Mouse (Mus musculus) liver (tissue): ENCODE results near the gene Mrpl11.
"Not testable (repeated sequence)": the region's sequence is repeated elsewhere in the genome, so short reads cannot be mapped to it uniquely, and the experiment has no call there.

Experiments
- DNase-seq: peaks from one replicate; pipeline ENCODE4 v3.0.0-alpha.2; 2020; ENCODE audit warnings: mixed read lengths

The Mrpl11 gene

DNA sequence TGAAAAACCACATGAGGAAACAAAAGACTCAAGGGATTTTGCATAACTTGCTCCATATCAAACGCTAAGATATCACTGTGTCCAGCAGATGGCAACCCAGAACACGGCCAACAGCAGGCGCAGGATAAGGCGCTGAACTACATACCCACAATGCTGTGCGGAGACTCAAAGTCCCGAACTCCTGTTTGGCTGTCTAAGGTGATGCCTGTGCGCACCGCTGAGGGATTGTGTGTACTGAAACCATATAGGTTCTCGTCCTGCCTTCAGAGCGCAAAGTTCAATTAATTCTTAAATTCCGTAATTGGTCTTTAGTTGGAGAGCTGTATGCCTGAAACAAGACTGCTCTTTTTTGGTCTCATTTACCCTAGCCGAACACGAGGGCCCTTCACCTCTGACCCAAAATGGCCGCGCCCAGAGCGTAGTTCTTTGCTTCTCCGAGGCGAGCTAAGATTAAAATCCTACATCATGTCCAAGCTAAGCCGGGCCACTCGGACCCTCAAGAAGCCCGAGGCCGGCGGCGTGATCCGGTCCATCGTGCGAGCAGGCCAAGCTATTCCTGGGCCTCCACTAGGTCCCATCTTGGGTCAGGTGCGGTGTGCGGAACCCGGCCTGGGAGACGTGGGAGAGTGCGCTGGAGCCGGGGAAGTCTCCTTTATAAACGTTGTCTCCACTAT, at the start of gene Mrpl11:
Mrpl11 (plus strand) TSS at position 220 of the 674 bp plus-strand sequence.
- peak; percentile 88 for DNase-seq

DNA sequence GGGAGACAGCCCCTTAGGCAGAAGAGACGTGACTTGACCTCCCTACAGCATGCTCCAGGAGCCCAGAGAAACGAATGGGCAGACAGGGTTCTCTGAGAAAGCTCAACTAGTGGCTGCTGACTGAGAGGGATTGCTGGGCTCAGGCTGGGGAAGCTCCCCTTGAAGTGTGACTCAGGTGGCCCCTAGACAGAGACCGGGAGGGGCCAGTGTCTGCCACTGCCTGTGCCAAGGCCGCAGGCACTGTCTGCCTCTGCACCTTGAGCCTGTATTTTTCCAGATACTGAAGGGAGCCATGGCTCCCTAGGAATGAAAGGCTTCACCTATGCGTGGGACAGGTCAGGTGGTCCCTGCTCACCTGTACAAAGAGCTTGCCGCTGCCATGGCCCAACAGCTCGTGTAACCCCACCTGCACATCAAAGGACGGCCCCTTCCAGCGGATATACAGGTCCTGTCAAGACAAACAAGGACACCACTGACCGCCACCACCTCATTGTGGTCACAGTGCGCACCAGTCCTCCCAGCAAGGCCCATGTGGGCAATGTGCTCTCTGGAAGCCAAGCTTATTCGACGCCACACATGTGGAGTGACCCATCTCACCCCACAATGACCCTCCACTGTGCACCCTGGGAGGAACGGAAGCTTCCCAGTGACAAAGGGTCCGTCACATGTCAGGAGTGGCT, 45.9 kb upstream of the Mrpl11 start:
- no peak for DNase-seq

DNA sequence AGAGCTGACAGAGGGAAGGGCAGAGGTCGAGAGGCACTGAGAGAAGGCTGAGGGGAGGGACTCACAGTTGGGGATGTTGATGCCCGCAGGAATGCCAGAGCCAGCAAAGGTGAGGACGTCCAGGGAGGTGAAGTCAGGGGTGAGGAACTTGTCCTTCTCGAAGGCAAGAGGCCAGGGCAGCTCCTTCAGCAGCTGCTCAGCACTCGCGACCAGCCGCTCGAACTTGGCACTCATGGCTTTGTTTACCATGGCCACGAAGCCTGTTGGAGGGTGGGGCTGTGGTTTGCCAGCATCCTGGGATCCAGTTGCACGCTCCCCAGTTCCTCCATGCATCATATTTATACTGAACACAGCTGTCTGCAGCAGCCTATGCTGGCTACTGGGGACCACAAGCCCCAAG, 45.1 kb upstream of the Mrpl11 start:
- DNase-seq, result no peak

DNA sequence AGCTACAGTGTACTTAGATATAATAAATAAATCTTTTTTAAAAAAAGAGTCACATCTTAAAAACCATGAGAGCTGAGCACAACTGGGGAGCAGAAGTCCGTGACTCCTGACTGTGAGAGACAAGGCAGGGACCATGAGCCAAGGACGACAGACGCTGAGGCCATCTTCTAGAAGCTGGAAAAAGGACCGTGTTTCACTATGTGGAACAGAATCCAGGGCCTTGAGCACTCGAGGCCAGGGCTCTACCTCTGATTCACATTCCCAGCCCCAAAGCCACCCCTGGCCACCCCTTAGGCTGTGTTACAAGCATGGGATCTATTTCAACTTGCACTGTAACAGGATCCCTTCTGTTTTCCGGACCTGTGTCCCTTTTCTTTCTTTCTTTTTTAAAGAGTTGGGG, 42.3 kb upstream of the Mrpl11 start:
- DNase-seq, result no peak

DNA sequence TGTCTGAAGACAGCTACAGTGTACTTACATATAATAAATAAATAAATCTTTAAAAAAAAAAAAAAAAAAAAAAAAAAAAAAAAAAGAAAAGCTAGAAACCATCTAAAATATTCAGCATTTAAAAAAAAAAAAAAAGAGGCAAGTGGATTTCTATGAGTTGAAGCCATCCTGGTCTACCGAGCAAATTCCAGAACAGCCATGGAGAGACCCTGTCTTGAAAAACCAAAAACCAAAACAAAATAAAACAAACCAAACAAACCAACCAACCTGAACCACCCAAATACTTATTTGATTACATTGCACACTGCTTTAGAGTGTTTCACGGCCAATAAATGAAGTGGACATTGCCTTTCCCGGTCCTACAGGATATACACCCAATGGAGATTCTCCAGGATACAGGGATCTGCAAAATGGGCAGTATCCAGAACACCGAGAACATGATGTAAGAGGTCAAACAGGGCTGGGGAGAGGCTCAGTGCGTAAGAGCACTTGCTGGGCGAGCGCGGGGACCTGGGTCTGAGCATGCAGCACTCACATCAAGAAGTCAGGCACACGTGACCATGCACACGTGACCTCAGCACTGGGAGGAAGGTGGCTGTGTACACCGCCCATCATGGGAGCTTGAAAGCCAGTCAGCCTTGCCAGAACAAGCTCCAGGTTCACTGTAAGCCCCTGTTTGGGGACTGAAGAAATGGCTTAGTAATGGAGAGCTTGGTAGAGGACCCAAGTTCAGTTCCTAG, 36.7 kb upstream of the Mrpl11 start:
- DNase-seq, result no peak

DNA sequence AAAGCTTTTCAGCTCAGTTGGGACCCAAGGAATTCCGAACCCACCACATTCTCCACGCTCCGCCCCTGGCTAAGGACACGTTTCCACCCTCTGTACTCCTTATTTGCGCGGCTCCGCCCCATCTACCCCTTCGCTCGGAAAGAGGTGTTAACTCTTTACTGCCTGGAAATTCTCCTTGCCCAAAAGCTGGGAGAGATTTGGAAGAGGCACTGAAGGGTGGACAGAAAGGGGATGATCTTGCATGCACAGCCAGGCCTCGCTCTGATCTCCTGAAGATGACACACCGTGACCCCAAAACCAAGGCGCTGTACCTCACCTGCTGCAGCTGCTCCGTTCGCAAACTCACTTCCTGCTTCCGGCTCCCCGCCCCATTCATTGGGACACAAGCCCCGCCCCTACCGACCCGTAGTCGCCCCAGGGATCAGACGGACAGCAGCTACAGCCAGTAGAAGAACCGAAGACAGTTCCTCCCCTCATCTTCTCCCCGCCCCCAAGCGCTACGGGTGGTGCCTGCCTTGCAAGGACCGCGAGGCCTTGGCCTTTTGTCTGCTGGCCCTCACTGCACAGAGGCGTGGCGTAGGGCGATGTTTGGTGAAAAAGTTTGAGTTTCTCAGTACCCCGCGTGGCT, 33.9 kb upstream of the Mrpl11 start, which contains the start of gene Dpp3:
Dpp3 (minus strand) TSS at position 384 of the 628 bp plus-strand sequence.
- peak; percentile 99 for DNase-seq

DNA sequence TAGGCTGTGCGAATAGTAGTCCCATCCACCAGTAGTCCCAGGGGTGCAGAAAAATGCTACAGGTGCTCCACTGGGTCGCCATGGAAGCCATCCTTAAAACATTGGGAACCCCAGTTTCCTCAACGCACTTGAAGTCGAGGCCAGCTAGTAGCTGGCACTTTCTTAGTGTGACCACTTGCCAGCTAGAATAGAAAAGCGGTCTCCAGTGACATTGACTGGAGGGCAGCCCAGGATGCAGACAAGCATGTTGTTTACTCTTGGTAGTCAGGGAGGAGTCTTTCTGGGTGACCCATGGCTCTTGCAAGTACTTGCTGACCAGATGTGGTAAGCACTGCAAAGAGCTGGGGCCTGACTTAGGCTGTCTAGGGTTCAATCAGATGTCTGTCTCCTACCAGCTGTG, 33.2 kb upstream of the Mrpl11 start:
- DNase-seq, result no peak

DNA sequence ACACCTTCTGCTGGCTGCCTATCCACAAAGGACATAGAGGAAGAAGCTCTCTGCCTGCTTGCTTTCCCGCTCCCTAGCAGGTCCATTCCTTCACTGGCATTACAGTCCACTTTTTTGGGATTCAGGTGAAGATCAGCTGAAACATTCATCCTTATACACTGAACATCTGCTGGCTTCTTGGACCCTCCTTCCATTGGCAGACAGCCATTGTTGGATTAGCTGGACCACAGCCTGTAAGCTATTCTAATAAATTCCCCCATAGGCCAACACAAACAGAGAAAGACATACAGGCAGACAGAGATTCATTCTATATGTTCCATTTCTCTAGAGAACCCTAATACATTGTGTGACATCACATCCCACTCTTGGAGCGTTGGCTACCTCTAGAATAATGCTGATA, 25.1 kb upstream of the Mrpl11 start:
- DNase-seq, result no peak

DNA sequence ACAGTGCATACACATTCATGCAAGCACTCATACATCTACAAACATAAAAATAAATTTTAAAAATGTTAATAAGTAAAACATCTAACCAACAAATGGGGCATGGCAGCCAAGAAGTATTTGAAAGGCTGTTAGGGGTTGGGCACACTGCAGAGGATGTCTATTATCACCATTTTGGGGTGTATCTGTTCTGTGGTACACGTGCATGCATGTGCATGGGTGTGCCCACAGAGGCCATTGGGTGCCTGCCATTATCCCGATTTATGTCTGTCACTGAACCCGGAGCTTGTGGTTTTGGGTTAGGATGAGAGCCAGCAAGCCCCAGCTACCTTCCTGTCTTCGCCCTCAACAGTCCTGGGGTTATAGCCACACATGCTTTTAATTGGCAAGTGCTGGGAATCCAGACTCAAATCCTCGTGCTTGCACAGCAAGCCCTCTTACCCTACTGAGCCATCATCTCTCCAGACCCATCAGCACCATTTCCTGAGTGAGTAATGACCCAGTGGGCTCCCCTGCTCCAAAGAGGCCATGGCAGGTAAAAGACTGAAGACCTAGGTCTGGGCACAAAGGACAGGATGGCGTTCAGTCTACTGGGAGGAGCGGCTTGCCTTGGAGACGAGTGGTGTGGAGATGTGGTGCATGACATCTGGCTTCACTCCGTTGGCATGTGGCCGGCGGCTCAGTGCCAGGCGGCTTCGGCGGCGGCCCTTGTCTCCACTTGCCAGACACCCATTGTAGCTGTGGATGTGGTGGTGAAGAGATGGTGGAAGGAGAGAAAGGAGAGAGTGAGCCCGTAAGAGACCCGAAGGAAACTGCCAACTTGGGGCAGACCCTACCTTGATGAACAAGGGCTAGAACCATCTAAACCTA, 24.3 kb upstream of the Mrpl11 start:
- no peak for DNase-seq

DNA sequence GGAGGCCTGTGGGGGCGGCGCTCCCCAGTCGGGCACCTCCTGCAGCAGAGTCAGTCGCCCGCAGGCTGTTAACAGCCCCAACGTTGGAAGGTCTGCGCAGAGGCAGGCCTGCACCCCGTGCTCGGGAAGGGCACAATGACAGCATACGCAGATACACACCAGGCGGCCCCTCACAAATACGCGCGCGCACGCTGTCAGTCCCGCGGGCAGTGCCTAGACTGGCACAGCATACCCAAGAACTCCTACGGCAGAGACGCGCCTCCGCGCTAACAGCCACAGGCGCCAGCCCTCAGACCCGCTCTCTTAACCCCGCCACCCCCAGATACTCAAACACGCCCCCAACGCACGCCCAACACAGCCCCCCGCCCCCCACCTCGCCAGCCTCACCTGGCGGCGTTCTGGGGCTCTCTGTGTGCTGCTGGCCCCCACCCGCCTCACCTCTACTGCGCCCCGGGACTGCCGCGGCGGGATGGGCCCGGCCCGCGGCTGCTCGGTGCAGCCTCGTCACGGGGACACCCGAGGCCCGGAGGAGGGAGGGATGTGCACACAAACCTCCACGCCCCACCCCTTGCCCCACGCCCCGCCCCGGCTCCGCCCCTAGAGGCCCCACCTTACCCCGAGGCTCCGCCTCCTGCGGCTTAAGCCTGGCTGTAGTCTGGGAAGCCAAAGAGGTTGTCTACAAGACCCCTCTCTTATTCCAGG, 19.2 kb upstream of the Mrpl11 start, which contains the start of gene Peli3:
Peli3 (minus strand) TSS at position 577 of the 702 bp plus-strand sequence.
- DNase-seq, result peak; percentile 89

DNA sequence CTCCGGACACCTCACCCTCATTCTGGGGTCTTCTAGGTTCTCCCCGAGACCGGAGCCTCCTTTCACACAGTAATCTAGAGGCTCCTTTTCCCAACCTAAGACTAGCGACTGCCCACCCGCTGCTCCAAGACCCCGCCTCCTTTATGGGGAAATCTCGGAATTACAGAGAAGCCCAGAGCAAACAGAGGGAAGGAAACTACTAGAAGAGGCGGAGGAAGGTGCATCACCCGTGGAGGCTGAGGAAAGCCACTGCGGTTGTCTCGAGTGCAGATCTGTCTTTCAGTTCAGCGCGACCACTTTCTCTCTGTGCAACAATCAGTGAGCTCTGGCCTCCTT, 18.7 kb upstream of the Mrpl11 start:
- DNase-seq, result no peak

DNA sequence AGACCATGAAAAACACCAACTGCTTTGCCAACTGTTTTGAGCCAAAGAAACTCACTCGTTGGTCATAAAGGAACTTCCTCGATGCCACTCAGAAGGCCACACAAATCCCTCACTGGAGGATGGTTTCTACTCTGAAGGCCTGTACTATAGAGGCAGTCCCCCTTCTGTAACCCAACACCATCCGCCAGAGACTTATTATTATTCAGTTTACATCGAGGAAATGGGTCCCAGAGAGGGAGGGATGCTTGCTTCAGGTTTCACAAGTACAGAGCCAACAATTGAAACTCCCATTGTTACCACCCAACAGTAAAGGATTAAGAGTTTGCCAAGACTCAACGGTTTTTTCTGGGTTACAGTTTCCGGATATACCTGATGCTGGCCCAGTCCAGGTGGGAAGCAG, 16.4 kb upstream of the Mrpl11 start:
- no peak for DNase-seq

DNA sequence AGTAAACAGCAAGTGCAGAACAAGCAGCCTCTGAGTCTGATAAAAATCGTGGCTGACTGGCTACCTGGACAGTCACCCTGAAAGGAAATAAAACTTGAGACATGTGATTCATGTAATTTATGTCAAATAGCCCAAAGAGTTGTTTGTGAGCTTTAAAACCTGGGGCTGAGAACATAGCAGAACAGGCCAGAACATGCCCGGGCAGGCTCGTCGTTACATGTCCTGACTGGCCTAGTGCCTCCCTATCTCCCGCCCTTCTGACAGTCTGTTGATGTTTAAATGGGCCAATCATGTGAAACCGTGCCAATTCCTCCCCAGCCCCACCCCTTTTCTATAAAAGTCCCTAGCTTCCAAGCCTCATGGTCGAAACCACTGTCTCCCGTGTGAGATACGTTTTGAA, 13.3 kb upstream of the Mrpl11 start:
- not testable (repeated sequence) for DNase-seq

DNA sequence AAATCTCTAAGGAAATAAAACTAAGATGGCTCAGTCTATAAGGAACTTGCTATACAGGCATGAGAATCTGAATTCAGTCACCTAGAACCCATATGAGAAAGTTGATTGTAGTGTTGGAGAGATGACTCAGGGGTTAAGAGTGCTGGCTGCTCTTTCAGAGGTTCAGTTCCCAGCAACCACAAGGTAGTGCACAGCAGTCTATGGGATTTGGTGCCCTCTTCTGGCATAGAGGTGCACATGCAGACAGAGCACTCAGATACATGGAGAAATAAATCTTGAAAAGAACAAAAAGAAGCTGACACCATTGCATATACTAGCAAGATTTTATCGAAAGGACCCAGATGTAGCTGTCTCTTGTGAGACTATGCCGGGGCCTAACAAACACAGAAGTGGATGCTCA, 6.3 kb downstream of the Mrpl11 start:
- no peak for DNase-seq

DNA sequence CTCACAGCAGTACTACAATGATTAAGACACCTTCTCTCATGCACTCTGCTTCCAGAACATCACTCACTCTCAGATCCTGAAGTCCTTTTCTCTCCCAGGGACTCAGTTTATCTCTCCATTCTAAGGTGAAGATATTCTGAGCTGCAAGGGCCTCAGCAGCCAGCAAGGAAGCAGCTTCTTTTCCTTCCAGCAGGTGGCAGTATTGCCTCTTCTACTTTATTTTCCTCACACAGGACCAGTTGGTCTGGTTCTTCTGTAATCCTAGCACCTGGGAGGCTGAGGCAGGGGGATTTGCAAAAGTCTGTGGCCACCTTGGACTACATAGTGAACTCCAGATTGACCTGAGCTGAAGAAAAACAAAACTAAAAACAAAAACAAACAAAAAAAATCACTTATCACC, 19.8 kb downstream of the Mrpl11 start:
- no peak for DNase-seq

DNA sequence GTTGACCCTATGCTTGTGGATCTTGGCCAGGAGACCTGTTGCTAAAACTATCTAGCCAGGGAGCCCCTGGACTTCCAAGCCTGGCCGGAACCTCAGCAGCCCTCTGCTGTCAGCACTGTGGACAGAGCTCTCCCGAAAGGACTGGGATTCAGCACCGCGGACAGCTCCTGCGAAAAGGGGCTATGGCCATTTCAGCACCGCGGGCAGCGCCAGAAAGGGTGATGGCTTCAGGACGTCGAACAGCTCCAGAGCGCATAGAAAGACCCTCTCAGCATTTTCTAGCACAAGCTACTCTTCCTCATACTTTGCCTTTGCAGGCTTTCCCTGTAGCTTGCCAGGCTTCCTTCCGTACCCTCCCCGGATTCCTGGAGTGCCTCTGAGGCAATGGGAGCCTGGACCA, 27.1 kb downstream of the Mrpl11 start:
- DNase-seq, result peak; percentile 88

DNA sequence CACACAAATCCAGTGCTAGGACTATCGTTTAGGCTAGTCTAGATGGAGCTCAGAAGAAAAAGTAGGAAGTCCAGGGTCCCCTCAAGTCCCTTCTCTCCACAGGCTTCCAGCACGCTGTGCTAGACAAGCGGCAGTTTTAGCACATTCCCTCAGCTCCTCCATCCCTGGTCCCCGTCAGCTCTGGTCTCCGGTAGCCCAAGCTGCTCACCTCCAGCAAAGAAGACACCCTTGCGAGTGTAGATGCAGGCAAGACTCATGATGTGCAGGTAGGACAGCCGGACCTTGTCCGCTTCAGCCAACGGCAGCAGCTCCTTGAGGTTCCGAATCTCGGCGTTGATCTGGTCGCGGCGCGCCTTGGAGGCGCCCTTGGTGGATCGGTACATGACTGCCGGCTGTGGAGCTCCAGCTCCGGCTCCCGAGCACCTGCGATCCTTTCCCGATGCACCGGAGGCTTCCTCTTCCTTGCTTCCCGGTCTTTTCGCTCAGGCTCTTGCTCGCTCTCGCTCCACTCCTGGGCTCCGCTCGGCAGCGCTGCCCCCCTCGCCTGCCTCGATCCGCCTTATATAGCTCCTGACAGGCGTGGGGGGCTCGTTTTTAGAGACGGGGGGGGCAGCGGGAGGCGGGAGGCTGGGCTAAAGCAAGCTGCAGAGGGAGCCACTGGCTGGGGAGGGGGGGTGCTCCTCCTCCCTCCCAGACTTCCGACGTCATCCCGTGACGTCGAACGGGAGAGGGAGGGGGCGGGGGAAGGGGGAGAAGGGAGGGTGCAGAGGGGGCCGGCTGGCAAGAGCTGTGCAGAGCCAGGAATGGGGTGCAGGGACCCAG, 27.7 kb downstream of the Mrpl11 start:
- DNase-seq, result no peak

DNA sequence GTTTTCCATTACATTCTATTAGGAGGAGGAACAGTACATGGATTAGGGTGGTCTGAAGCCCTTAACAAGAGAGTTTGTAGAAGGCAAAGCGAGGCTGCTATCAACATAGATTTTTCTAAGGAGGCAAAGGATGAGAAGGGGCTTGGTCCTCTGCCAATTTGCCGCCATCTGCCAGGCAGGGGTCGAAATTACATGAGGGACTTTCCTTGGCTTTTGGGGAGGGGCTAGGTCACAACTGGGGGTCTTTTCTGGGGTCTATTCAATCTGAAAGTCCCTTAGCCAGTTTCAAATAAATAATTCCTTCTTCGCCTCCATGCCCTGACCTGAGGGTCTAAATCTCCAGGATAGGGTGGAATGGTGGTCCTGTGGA, 28.3 kb downstream of the Mrpl11 start, which contains the start of gene Npas4:
Npas4 (minus strand) TSS at position 61 of the 370 bp plus-strand sequence.
- DNase-seq, result no peak

DNA sequence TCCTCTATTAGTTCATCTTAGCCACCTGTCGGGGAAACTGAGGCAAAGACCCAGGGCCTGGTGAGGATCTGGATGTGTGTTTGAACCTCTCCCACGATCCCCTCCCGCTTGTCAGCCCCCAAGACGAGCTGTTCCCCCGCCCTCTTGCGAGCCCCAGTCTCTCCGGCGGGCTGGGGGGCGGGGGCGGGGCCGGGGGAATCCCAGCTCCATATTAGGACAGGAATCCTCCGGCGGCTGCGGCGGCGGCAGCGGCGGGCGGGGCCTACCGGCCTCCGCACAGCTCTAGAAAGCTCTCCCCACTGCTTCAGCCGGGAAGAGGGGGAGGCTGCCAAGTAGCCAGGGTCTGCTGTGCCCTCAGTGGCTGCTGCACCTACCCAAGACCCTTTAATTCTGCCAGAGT, 28.8 kb downstream of the Mrpl11 start:
- no peak for DNase-seq

DNA sequence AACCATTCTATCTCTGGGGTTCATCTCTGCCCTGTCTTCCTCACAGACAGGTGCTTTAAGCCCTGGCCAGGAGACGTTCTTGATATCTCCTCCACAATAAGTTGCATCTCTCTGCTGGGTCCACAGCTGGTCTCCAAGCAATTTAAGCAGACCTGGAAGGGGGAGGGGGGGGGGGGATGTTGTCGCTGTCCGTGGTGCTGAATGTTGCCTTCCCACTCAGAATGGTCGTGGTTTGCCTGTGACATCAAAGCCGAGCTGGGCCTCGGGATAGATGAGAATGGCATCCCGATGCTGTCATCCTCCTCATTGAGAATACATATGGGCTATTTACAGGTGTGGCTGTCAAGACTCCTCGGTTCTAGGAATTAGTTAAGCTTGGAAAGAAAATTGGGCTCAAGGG, 30.4 kb downstream of the Mrpl11 start:
- peak; percentile 20 for DNase-seq

DNA sequence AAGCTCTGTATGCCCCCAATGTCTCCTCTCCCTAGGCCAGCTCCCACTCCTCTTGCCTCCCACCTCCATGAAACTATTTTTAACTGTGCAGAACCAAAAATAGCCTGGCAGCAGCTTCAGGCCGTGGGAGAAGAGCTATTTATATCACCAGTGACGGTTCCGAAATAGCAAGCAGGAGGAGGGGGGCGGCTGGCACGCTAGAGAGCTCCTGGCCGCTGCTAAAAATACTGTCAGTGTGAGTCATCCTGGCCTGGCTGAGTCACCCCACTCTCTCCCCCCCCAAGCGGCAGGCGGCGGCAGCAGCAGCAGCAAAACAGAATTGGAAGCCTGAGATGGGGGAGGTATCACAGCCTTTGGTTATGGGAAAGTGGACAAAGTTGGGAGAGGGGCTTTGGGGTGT, 31.0 kb downstream of the Mrpl11 start:
- DNase-seq, result peak; percentile 37
